Mouse (Mus musculus): ENCODE measurements around the gene Gm38100.

- TF ChIP-seq CTCF (IDR thresholded peaks at IDR 0.05; ENCODE audit: borderline replicate concordance, insufficient read depth, low read length) (no peak), POLR2A (IDR thresholded peaks at IDR 0.05; ENCODE audit: low read depth, low read length) (no peak)
Observed at GRCm38 (mm10) chr1:175921091-175921490, 962 bp downstream of the Gm38100 start.
